Mouse (Mus musculus) layer of hippocampus, adult 2 months (tissue): Measurements from ENCODE around the gene Mamld1. TPM values are rescaled to one million over a fixed set of nuclear protein-coding genes. Genes with fewer than 3 reads are reported as not detected.
A peak's percentile ranks its signal among the peaks of the same experiment; 100 is the strongest.
"Not testable (repeated sequence)": the region's sequence is repeated elsewhere in the genome, so short reads cannot be mapped to it uniquely, and the experiment has no call there.

ENCODE experiments used
- DNase-seq, 2 experiments: peaks; one replicate each; pipeline ENCODE4 v3.0.0; 2022; ENCODE audit warnings: low spot score in 2 of 2
- H3K27ac ChIP-seq: fragments of 200-600 bp; 2 replicates; pipeline ENCODE4 v1.8.1; 2022
- H3K4me3 ChIP-seq: fragments of 200-600 bp; 2 replicates; pipeline ENCODE4 v1.8.1; 2022; ENCODE audit warnings: mild to moderate bottlenecking
- CTCF ChIP-seq: fragments of 200-600 bp; conservative IDR thresholded peaks from 2 replicates; pipeline ENCODE4 v1.8.1; 2022; ENCODE audit warnings: antibody characterized with exemption, mild to moderate bottlenecking, moderate library complexity
- long read RNA-seq, 2 experiments: library from polyadenylated mRNA; stranded (forward); transcript quantifications; one replicate each; pipeline ENCODE4 v2.0.0; 2021; ENCODE audit warnings: borderline mapping rate in 2 of 2
- total RNA-seq, 2 experiments: library from RNA; stranded (reverse); gene quantifications; 2 replicates each; pipeline ENCODE4 v1.2.3; 2021

The Mamld1 gene
- 10 to 100 TPM; 31.1 to 32.5 TPM for total RNA-seq
- long read RNA-seq, experiment 1, full-length matches to known transcripts: 8 of 16 reads
- long read RNA-seq, experiment 1, partial matches to known transcripts: 4 of 16 reads
- long read RNA-seq, experiment 1, other reads (novel, unspliced or antisense): 4 of 16 reads
- long read RNA-seq, experiment 2, full-length matches to known transcripts: 12 of 20 reads
- long read RNA-seq, experiment 2, partial matches to known transcripts: 7 of 20 reads
- long read RNA-seq, experiment 2, other reads (novel, unspliced or antisense): 1 of 20 reads

DNA sequence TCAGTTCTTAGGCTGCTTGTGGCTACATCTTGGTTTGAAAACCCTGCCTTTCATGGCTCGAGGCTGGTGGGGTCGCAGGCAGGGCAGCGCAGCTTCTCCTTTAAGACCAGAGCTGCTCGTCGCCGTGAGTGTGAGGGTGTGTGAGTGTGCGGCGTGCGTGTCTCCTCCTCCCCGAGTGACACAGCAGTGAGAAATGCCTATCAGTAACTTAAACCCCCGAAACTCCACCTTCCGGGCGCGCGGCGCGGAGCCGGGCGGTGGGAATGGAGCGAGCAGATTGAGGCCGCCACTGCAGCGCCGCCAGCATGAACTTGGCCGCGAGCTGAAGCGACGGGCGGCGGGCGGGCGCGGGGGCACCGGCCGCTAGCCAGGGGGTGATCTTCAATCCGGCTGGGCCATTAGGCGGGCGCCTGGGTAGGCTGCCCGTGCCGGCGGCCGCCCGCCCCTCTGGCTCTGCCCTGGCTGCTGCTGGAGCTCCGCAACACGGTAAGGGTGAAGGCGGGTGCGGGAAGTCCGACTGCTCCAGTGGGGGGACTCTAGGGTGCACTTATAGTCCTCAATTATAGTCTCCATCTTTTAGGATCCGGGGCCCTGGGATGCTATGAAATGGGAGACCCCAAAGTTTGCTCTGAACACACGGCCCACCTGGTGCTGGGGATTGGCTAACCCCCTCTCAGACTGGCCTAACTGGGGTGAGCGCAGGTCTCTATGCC, at the start of gene Mamld1:
TSS of gene Mamld1 (plus strand) at position 393 of the 713 bp plus-strand sequence.
- peak; percentile 52 for TF ChIP-seq CTCF
- Histone ChIP-seq H3K27ac (peak within 1 kb of the TSS; percentile 89), H3K4me3 (peak within 1 kb of the TSS; percentile 63)
- DNase-seq: peak; percentile 74 to 79

DNA sequence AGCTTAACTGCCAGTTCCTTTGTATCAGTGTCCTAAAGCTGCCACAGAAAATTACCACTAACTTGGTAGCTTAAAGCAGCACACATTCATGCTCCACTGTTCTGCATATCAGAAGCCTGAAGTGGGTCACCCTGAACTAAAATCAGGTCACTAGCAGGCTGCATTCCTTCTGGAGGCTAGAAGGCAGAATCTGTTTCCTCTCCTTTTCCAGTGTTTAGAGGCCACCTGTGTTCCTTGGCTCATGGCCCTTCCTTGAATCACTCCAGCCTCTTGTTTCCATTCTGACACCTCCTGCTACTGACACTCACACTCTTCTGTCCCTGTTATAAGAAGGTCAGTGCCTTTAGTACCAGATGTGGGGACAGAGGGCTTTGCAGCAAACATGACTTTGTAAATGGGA, 25.3 kb upstream of the Mamld1 start:
- Histone ChIP-seq H3K27ac (no peak overlapping the region), H3K4me3 (no peak overlapping the region)
- TF ChIP-seq CTCF: no peak
- DNase-seq: no peak

DNA sequence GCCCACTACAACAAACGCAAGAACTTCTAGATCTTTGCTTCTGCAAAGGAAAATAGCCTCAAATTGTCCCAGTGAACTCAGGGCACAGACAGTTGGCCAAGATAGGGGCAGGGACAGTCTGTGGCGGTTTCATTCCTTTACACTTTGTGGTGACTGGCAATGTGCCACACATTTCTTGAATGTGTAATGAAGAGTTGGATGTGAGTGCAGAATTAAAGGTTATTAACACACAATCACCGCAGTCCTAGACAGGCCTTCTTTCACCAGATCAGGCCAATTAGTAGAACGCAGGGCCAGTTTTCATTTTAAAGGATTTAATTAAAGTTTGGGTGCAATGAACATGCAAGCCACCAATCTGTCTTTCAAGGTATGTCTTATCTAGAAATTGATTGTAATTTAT, 22.0 kb upstream of the Mamld1 start:
- no peak for TF ChIP-seq CTCF
- H3K4me3 ChIP-seq: no peak overlapping the region
- no peak overlapping the region for H3K27ac ChIP-seq
- no peak for DNase-seq

DNA sequence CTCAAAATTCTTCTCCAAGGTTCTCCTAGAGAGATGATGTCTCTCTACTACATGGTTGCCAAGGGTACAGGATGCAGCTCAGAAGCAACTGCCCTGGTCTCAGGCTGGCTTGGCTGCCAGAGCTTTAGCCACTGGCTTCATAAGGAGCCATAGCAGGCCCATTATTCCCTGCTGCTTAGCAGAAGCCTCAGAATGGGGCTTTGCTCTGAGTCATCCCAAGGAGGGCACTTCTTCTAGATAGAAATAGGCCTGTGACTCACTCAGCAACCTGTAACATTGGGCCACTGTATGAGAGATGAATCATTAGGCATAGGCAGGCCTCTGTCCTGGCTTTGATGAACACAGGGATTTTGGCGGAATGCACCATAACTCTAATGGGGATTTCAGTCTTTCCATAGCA, 21.1 kb upstream of the Mamld1 start:
- DNase-seq, H3K27ac ChIP-seq: not testable (repeated sequence)

DNA sequence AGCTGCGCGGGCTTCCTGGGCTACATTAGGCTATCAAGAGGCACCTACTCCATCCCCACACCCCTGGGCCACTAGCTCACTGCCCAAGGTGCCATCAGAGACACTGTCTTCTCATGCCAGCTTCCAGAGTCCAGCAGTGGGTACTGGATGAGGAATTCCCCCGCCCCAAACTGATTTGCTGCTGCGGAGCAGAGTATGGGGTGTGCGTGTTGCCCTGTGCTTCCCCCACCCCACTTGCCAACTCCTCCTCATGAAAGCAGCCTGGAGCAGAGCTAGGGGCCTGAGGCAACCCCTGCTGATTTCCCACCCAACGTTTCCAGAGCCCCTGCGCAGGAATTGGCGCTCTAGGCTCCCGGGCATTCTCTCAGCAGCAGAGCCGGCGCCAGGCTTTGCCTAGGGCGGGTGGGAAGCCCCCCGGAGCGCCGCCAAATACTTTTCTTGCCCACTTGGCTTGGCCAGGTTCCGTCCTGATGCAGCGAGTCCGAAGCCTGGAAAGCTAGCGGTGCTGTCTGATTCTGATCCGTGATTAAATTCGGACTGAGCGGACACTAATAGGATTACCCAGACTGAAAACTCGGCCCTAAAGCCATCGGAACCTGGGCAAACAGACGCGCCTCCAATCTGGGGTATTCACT, 738 bp downstream of the Mamld1 start:
- DNase-seq: peak in 1 of 2 experiments; percentile 10
- peak overlapping the region; percentile 63 for H3K4me3 ChIP-seq
- TF ChIP-seq CTCF: no peak

More for the DNA sequence above, 21.1 kb upstream of the Mamld1 start:
- not testable (repeated sequence) for H3K4me3 ChIP-seq

DNA sequence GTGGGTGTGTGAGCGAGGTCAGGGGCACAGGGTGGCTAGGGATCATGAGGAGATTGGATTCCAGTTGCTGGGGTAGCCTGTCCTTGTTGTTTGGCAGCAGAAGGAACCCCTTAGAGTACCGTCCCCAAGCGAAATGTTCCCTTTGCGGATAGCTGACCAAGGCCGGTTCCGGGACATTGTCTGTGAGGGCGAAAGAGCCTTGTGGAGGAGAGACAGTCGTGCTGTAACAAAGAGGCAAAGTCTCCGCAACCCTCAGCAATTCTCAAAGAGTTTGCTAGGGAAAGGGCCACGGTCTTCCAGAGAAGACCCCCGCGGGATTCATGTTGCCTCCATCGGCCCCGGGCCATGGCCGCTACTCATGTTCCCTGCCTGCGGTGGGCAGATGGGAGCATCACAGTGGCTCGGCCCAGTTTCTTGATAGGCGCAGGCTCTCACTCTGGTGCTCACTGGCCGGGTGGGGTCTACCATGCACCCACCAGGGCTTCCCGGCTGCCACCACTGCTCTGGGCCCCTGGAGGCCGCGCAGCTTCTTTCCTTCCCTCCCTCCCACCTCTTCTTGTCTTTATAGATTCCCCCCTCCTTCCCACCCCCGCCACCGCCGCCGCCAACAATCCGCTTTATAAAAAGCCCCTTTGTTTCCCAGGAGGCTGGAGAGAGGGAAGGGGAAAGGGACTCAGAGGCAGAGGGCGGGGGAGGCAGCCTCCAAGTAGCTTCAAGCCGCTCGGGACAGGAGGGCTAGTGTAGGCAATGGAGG, 1.5 kb downstream of the Mamld1 start:
- DNase-seq: peak in 1 of 2 experiments; percentile 9
- Histone ChIP-seq H3K27ac (peak overlapping the region; percentile 89), H3K4me3 (peak overlapping the region; percentile 63)
- TF ChIP-seq CTCF: no peak

More for the DNA sequence above, 738 bp downstream of the Mamld1 start:
- H3K27ac ChIP-seq: peak overlapping the region; percentile 89

DNA sequence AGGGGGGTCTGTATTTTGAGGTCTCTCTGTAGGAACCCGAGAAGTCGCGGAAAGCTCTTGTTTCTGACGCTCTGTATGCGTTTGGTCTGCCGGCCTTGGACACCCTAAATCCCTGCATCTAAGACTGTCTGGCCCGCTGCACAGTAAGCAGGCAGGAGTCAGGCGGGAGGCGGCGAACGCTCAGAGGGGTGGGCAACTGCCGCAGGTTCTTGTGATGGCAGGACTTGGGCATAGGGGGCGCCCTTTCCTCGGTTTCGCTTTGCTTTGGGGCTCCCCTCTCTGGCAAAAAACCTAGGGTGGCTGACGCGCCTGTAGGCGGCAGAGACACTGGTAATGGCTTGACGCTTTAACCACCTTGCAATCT, 2.0 kb downstream of the Mamld1 start:
- Histone ChIP-seq H3K27ac (peak overlapping the region; percentile 89), H3K4me3 (peak overlapping the region; percentile 63)
- peak; percentile 77 to 88 for DNase-seq
- TF ChIP-seq CTCF: peak; percentile 79

DNA sequence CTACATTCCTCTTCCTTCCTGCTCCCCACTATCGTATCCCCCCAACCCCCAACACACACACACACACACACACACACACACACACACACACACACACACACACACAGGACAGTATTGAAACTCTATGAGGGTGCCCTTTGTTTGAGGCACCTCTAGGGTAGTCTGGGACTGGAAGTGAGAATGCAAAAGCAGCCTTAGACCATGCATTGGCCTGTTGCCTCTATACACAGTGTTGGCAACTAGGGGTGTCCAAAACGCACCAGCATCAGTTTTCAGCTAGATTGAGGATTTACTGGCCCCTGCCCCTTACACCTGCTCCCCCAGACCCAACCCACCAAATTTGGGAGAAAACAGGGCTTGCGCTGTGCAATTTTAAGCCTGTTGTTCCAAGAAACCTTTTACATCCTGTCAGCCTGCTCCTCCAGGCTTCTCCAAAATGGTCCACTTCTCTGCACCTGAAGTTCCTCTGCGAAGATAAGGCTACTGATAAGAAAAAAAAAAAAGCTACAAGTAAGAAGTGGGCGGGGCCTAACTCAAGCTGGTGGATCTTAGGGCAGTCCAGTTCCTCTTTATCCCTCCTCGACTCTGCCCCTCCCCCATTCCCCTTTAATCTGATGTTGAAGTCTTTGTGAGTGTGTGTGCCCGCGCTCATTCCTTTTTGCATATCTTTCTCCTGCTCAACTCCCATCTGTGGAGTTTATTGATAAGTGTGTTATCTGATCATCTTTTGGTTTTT, 2.6 kb downstream of the Mamld1 start:
- TF ChIP-seq CTCF: no peak
- H3K27ac ChIP-seq: no peak overlapping the region; the same call in 1 of the 2 replicates
- DNase-seq: peak in 1 of 2 experiments; percentile 12
- peak overlapping the region; percentile 23; the same call in 1 of the 2 replicates for H3K4me3 ChIP-seq

DNA sequence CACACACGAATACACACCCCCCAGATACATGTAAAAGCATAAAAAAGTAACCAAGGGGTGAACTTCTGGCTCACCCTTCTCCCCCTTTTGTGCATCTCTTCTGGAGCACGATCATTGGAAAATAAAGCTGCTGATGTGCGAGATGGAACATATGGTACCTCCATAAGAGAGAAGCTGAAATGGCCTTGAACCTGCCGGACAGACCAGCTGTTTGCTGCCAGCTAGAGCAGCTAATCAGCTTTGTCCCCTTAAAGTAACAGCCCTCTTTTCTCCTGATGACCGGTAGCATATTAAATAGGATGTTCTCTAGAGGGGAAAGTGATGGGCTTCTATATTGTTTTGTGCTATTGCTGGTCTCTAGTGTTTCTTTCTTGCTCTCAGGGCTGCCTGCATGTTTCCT, 3.2 kb downstream of the Mamld1 start:
- no peak for DNase-seq
- peak overlapping the region; percentile 17 for H3K4me3 ChIP-seq
- peak overlapping the region; percentile 23; the same call in 1 of the 2 replicates for H3K27ac ChIP-seq
- TF ChIP-seq CTCF: no peak

DNA sequence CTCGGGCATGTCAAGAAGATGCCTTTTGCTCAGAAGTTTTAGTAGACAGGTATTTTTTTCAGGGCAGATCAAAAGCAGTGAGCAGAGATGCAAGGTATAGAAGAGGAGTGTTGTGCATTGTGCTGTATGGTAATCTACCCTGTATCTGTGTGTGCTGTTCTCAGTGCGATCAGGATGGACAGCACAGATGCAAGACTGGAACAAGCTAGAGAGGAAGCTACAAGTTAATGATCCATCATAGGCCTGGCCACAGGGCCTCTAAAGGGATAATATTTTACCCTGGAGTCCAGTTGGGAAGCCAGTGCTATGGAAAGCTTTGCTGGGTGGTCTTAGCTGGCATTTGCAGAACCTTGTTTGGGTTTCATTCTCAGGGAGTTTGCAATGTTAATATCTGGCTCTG, 6.9 kb downstream of the Mamld1 start:
- Histone ChIP-seq H3K4me3 (no peak overlapping the region), H3K27ac (no peak overlapping the region)
- TF ChIP-seq CTCF: no peak
- no peak for DNase-seq

DNA sequence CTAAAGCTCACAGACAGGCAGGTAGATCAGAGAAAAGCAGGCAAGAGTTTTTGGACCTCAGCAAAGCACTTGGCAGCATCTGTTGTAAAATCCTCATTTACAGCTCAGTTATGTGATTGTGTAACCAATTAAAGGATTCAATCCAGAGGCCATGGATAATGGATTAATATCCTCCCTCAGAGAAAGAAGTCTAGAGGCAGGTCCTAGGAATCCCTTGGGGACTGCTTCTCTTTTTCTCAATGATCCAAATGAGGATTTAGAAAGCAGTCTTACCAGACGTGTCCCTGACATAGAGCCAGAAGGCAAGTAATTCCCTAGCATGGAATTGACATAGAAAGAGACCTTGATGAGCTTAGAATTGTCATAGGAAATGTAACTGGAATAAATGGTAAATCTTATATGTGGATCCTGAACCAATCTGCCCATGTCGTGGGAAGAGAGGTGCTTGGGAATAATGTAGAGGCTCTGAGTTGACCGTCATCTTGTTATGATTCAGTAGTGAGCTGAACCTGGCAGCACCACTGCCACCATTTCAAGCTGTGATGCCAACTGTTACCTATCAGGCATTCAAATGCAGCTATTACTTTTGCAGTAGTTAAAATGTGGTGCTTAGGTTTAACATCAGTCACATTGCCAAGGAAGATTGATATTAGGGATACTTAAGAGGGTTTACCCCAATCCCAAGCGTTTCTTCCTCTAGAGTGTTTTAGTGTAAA, 35.2 kb downstream of the Mamld1 start:
- no peak for TF ChIP-seq CTCF
- no peak overlapping the region for H3K4me3 ChIP-seq
- H3K27ac ChIP-seq: no peak overlapping the region
- no peak for DNase-seq
